Mouse (Mus musculus) CD4-positive, CD25-positive, alpha-beta regulatory T cell, adult 2 months (primary cell): ENCODE results near the gene Tbc1d17.
"Not testable (repeated sequence)": the region's sequence is repeated elsewhere in the genome, so short reads cannot be mapped to it uniquely, and the experiment has no call there.

Experiments used
- DNase-seq: peaks from one replicate; pipeline ENCODE4 v3.0.0-alpha.2; 2012; ENCODE audit warnings: low read depth, low spot score

Gene Tbc1d17

GRCm38 (mm10) chr7:44848561-44849415 lies at the start of gene Tbc1d17, which contains the start of gene Akt1s1:
Gene Tbc1d17, minus strand, starts transcription at chr7:44849079.
Gene Akt1s1, plus strand, starts transcription at chr7:44848991.
- DNase-seq = peak; percentile 100

GRCm38 (mm10) chr7:44898607-44899006 lies 49.7 kb upstream of the Tbc1d17 start:
- peak; percentile 62 for DNase-seq

- DNase-seq = no peak
Observed at GRCm38 (mm10) chr7:44896499-44896898, 47.6 kb upstream of the Tbc1d17 start.

GRCm38 (mm10) chr7:44895593-44896434 lies 46.9 kb upstream of the Tbc1d17 start, which contains the start of gene Fuz:
Gene Fuz, plus strand, starts transcription at chr7:44896079.
- DNase-seq = peak; percentile 95

GRCm38 (mm10) chr7:44895206-44895592 lies 46.3 kb upstream of the Tbc1d17 start:
- no peak for DNase-seq

- no peak for DNase-seq
Observed at GRCm38 (mm10) chr7:44894175-44894574, 45.3 kb upstream of the Tbc1d17 start.

GRCm38 (mm10) chr7:44893197-44893596 lies 44.3 kb upstream of the Tbc1d17 start:
- DNase-seq = no peak

GRCm38 (mm10) chr7:44892276-44892921 lies 43.5 kb upstream of the Tbc1d17 start, which contains the start of gene Med25:
Gene Med25, minus strand, starts transcription at chr7:44892712.
- peak; percentile 94 for DNase-seq

- DNase-seq = peak; percentile 36
Observed at GRCm38 (mm10) chr7:44891611-44892010, 42.7 kb upstream of the Tbc1d17 start.

- DNase-seq = no peak
Observed at GRCm38 (mm10) chr7:44890737-44891136, 41.9 kb upstream of the Tbc1d17 start.

GRCm38 (mm10) chr7:44890180-44890579 lies 41.3 kb upstream of the Tbc1d17 start:
- DNase-seq = no peak

- no peak for DNase-seq
Observed at GRCm38 (mm10) chr7:44888256-44889105, 39.6 kb upstream of the Tbc1d17 start.

- no peak for DNase-seq
Observed at GRCm38 (mm10) chr7:44886964-44887363, 38.1 kb upstream of the Tbc1d17 start.

- no peak for DNase-seq
Observed at GRCm38 (mm10) chr7:44884637-44885036, 35.8 kb upstream of the Tbc1d17 start.

- DNase-seq = no peak
Observed at GRCm38 (mm10) chr7:44883036-44883435, 34.2 kb upstream of the Tbc1d17 start.

GRCm38 (mm10) chr7:44877833-44878232 lies 29.0 kb upstream of the Tbc1d17 start:
- no peak for DNase-seq

- not testable (repeated sequence) for DNase-seq
Observed at GRCm38 (mm10) chr7:44871774-44872173, 22.9 kb upstream of the Tbc1d17 start.

GRCm38 (mm10) chr7:44871181-44871580 lies 22.3 kb upstream of the Tbc1d17 start:
- no peak for DNase-seq

- no peak for DNase-seq
Observed at GRCm38 (mm10) chr7:44870614-44871013, 21.7 kb upstream of the Tbc1d17 start.

GRCm38 (mm10) chr7:44869697-44870528 lies 21.0 kb upstream of the Tbc1d17 start, which contains the start of gene Ptov1:
Gene Ptov1, minus strand, starts transcription at chr7:44869788.
- DNase-seq = peak; percentile 85
